Mouse (Mus musculus) embryonic facial prominence, embryonic 13.5 days (tissue): ENCODE data around the gene Gsdma3. TPM values are rescaled to one million over a fixed set of nuclear protein-coding genes. Genes with fewer than 3 reads are reported as not detected.

Experiments used
- ATAC-seq: fragments of 200-750 bp; cut with Nextera tagmentation; 2 replicates; pipeline ENCODE4 v1.8.0; 2017; ENCODE audit warnings: low read depth; ENCODE audit not compliant: insufficient number of reproducible peaks, insufficient read depth, low FRiP score, low TSS enrichment
- H3K27ac ChIP-seq: fragments of 300-500 bp; sonication (generic); 2 replicates; pipeline ENCODE4 v1.5.1; 2015; ENCODE audit warnings: moderate library complexity, mild to moderate bottlenecking, inconsistent platforms
- H3K27me3 ChIP-seq: fragments of 300-500 bp; sonication (generic); 2 replicates; pipeline ENCODE4 v1.6.1; 2015; ENCODE audit warnings: mild to moderate bottlenecking, inconsistent platforms
- H3K36me3 ChIP-seq: fragments of 300-500 bp; sonication (generic); 2 replicates; pipeline ENCODE4 v1.6.1; 2015; ENCODE audit warnings: mild to moderate bottlenecking, inconsistent platforms
- H3K4me1 ChIP-seq: fragments of 300-500 bp; sonication (generic); 2 replicates; pipeline ENCODE4 v1.6.1; 2015; ENCODE audit warnings: inconsistent platforms
- H3K4me2 ChIP-seq: fragments of 300-500 bp; sonication (generic); 2 replicates; pipeline ENCODE4 v1.6.1; 2015; ENCODE audit warnings: moderate library complexity, mild to moderate bottlenecking, inconsistent platforms
- H3K4me3 ChIP-seq: fragments of 300-500 bp; sonication (generic); 2 replicates; pipeline ENCODE4 v1.5.1; 2015; ENCODE audit warnings: mild to moderate bottlenecking, inconsistent platforms
- H3K9ac ChIP-seq: fragments of 300-500 bp; sonication (generic); 2 replicates; pipeline ENCODE4 v1.6.1; 2015; ENCODE audit warnings: mild to moderate bottlenecking, inconsistent platforms
- H3K9me3 ChIP-seq: fragments of 300-500 bp; sonication (generic); 2 replicates; pipeline ENCODE4 v1.6.1; 2016; ENCODE audit warnings: inconsistent platforms
- WGBS: fragments of 180-500 bp; shearing (Covaris S2); methylation state at CpG from one replicate; pipeline ENCODE4 v1.1.7; 2015; ENCODE audit warnings: mixed read lengths; 5-methylcytosine and 5-hydroxymethylcytosine counted together
- polyA plus RNA-seq: library from polyadenylated mRNA; unstranded; fragments of >200 nt; fragmentation: Nextera tagmentation; extraction: Ambion mirVana; gene quantifications from 2 replicates; pipeline ENCODE4 v1.2.1, GENCODE M21; 2015

Gsdma3 gene
- not detected in 2 replicates for polyA plus RNA-seq

GRCm38 (mm10) chr11:98625611-98626410 is at the start of gene Gsdma3, which contains the start of gene Gm12355:
Gene Gsdma3, plus strand, starts transcription at chr11:98626360.
Gene Gm12355, minus strand, starts transcription at chr11:98625661.
- no peak within 1 kb of the TSS for H3K4me3 ChIP-seq
- H3K4me1 ChIP-seq: no peaks in the 10 kb centered on the region
- H3K36me3 ChIP-seq: no peaks in the 10 kb centered on the region

GRCm38 (mm10) chr11:98577776-98578175 is 48.4 kb upstream of the Gsdma3 start:
- ATAC-seq: no peak
- H3K36me3 ChIP-seq: peaks cover 28% of the 10 kb centered on the region
- no peaks in the 10 kb centered on the region for H3K4me1 ChIP-seq
- no peaks in the 10 kb centered on the region for H3K9me3 ChIP-seq
- no peak overlapping the region for H3K9ac ChIP-seq
- H3K27ac ChIP-seq: no peak overlapping the region
- H3K4me2 ChIP-seq: no peak overlapping the region
- H3K27me3 ChIP-seq: no peaks in the 10 kb centered on the region
- no peak overlapping the region for H3K4me3 ChIP-seq
- 84% methylated on average over 5 of the region's 5 CpGs for WGBS

More at GRCm38 (mm10) chr11:98625611-98626410, at the start of gene Gsdma3, which contains the start of gene Gm12355:
- H3K9ac ChIP-seq: no peak within 1 kb of the TSS
- H3K9me3 ChIP-seq: 0 out of 2 replicates have a peak, but pooled peaks cover 5% of the 10 kb centered on the region
- WGBS: 86% methylated on average over 10 of the region's 10 CpGs
- H3K4me2 ChIP-seq: no peak within 1 kb of the TSS
- H3K27me3 ChIP-seq: peaks cover 3% of the 10 kb centered on the region; the same call in 1 of the 2 replicates
- no peak within 1 kb of the TSS for H3K27ac ChIP-seq
- ATAC-seq: no peak

- H3K9me3 ChIP-seq: no peaks in the 10 kb centered on the region
- H3K4me2 ChIP-seq: no peak overlapping the region
- H3K36me3 ChIP-seq: peaks cover 42% of the 10 kb centered on the region
- no peaks in the 10 kb centered on the region for H3K27me3 ChIP-seq
- WGBS: 80% methylated on average over 16 of the region's 16 CpGs
- no peak overlapping the region for H3K4me3 ChIP-seq
- H3K9ac ChIP-seq: no peak overlapping the region
- no peak for ATAC-seq
- H3K27ac ChIP-seq: peak overlapping the region; percentile 39; the same call in 1 of the 2 replicates
- H3K4me1 ChIP-seq: peaks cover 10% of the 10 kb centered on the region
These were observed 45.6 kb upstream of the Gsdma3 start for GRCm38 (mm10) chr11:98580301-98581121.

GRCm38 (mm10) chr11:98581286-98582029 is 44.7 kb upstream of the Gsdma3 start:
- Histone ChIP-seq H3K4me2 (no peak overlapping the region), H3K27ac (0 out of 2 replicates have a peak overlapping the region, but pooled peaks have one; percentile 39), H3K36me3 (peaks cover 42% of the 10 kb centered on the region), H3K9me3 (no peaks in the 10 kb centered on the region), H3K4me3 (no peak overlapping the region), H3K4me1 (peaks cover 19% of the 10 kb centered on the region), H3K9ac (no peak overlapping the region), H3K27me3 (no peaks in the 10 kb centered on the region)
- 68% methylated on average over 17 of the region's 17 CpGs for WGBS
- ATAC-seq: no peak

GRCm38 (mm10) chr11:98582030-98582388 is 44.2 kb upstream of the Gsdma3 start:
- ATAC-seq: no peak
- peaks cover 42% of the 10 kb centered on the region for H3K36me3 ChIP-seq
- no peak overlapping the region for H3K4me2 ChIP-seq
- no peak overlapping the region for H3K27ac ChIP-seq
- no peak overlapping the region for H3K4me3 ChIP-seq
- 81% methylated on average over 8 of the region's 8 CpGs for WGBS
- H3K9ac ChIP-seq: no peak overlapping the region
- no peaks in the 10 kb centered on the region for H3K9me3 ChIP-seq
- H3K4me1 ChIP-seq: peaks cover 20% of the 10 kb centered on the region
- no peaks in the 10 kb centered on the region for H3K27me3 ChIP-seq

- WGBS: 89% methylated on average over 12 of the region's 12 CpGs
- H3K9ac ChIP-seq: no peak overlapping the region
- no peaks in the 10 kb centered on the region for H3K9me3 ChIP-seq
- no peak overlapping the region for H3K27ac ChIP-seq
- H3K36me3 ChIP-seq: peaks cover 42% of the 10 kb centered on the region
- peaks cover 23% of the 10 kb centered on the region for H3K4me1 ChIP-seq
- no peak overlapping the region for H3K4me2 ChIP-seq
- no peak overlapping the region for H3K4me3 ChIP-seq
- no peak for ATAC-seq
- H3K27me3 ChIP-seq: no peaks in the 10 kb centered on the region
These were observed 43.5 kb upstream of the Gsdma3 start for GRCm38 (mm10) chr11:98582551-98583264.

- ATAC-seq: no peak
- 93% methylated on average over 3 of the region's 3 CpGs for WGBS
These were observed 43.0 kb upstream of the Gsdma3 start for GRCm38 (mm10) chr11:98583265-98583552.

GRCm38 (mm10) chr11:98583571-98583970 is 42.6 kb upstream of the Gsdma3 start:
- Histone ChIP-seq H3K9ac (no peak overlapping the region), H3K36me3 (peaks cover 42% of the 10 kb centered on the region)
- no peak for ATAC-seq

More at GRCm38 (mm10) chr11:98583265-98583552, 43.0 kb upstream of the Gsdma3 start:
- Histone ChIP-seq H3K4me3 (no peak overlapping the region), H3K27me3 (no peaks in the 10 kb centered on the region), H3K9ac (no peak overlapping the region), H3K4me2 (no peak overlapping the region), H3K36me3 (peaks cover 42% of the 10 kb centered on the region), H3K9me3 (no peaks in the 10 kb centered on the region), H3K27ac (no peak overlapping the region), H3K4me1 (peaks cover 28% of the 10 kb centered on the region)

GRCm38 (mm10) chr11:98584146-98584545 is 42.0 kb upstream of the Gsdma3 start:
- no peaks in the 10 kb centered on the region for H3K27me3 ChIP-seq
- H3K9me3 ChIP-seq: no peaks in the 10 kb centered on the region
- no peak for ATAC-seq
- no peak overlapping the region for H3K27ac ChIP-seq
- H3K9ac ChIP-seq: no peak overlapping the region
- 49% methylated on average over 1 of the region's 1 CpGs for WGBS
- no peak overlapping the region for H3K4me3 ChIP-seq
- H3K4me2 ChIP-seq: no peak overlapping the region
- H3K4me1 ChIP-seq: peaks cover 33% of the 10 kb centered on the region
- peaks cover 42% of the 10 kb centered on the region for H3K36me3 ChIP-seq

More at GRCm38 (mm10) chr11:98583571-98583970, 42.6 kb upstream of the Gsdma3 start:
- H3K27me3 ChIP-seq: no peaks in the 10 kb centered on the region
- no peak overlapping the region for H3K4me2 ChIP-seq
- WGBS: 24% methylated on average over 3 of the region's 3 CpGs
- H3K4me3 ChIP-seq: no peak overlapping the region
- no peaks in the 10 kb centered on the region for H3K9me3 ChIP-seq
- no peak overlapping the region for H3K27ac ChIP-seq
- peaks cover 32% of the 10 kb centered on the region for H3K4me1 ChIP-seq

- WGBS: 90% methylated on average over 6 of the region's 6 CpGs
- Histone ChIP-seq H3K27ac (no peak overlapping the region), H3K4me3 (no peak overlapping the region)
These were observed 41.5 kb upstream of the Gsdma3 start for GRCm38 (mm10) chr11:98584629-98585177.

More at GRCm38 (mm10) chr11:98584629-98585177, 41.5 kb upstream of the Gsdma3 start:
- H3K36me3 ChIP-seq: peaks cover 42% of the 10 kb centered on the region
- no peaks in the 10 kb centered on the region for H3K9me3 ChIP-seq
- no peak for ATAC-seq
- peak overlapping the region; percentile 88; the same call in 1 of the 2 replicates for H3K4me2 ChIP-seq
- peaks cover 33% of the 10 kb centered on the region for H3K4me1 ChIP-seq
- H3K9ac ChIP-seq: 0 out of 2 replicates have a peak overlapping the region, but pooled peaks have one; percentile 36
- H3K27me3 ChIP-seq: no peaks in the 10 kb centered on the region
